Mouse (Mus musculus): ENCODE data around the gene Shc3. TPM values are rescaled to one million over a fixed set of nuclear protein-coding genes. Genes with fewer than 3 reads are reported as not detected.

Shc3 gene
- polyA plus RNA-seq (2014; fragmentation: Nextera tagmentation; extraction: Ambion mirVana) = 0.11 and 0.12 TPM in 2 replicates

DNA sequence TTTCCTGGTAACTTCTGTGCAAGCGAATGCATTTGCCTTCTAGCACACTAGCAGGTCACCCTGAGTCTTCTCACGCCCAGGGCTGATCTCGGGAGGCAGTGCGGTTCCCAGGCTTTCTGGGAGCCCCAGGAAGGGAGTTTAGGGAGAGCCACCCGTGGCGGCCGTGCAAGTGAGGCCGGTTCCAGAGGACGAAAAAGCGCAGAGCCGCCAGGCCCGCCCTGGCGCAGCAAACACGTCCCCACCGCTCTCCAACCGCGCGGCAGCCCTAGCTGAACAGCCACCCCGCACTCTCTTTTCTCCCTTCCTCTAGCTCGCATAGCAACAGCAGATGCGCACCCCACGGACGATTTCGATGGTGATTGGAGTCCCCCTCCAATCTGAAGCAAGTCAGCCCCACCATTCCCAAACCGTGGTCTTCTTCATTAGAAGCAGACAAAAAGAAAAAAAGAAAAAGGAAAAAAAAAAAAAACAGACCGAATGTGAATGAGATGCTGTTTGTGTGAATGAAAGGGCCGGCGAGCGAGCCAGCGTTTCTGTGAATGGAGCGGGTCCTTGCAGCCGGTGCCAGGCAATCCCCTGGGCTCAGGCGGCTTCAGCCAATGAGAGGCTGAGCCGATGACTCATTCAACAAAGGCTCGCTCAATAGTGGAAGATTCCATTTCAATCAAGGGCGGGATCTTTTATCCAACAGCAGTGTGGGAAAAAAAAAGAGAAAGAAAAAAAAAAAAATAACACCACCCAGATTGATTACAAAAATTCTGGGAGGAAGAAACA, at the start of gene Shc3:
Shc3 (minus strand) TSS at position 509 of the 774 bp plus-strand sequence.
- Histone ChIP-seq H3K27ac (ENCODE audit: low read depth, low read length) (no peak within 1 kb of the TSS), H3K9ac (ENCODE audit: low read depth, low read length) (peak within 1 kb of the TSS; percentile 28; the same call in 1 of the 2 replicates), H3K4me2 (replicated peaks; ENCODE audit: low read depth, low read length) (peak within 1 kb of the TSS; percentile 54), H3K27me3 (ENCODE audit: control insufficient read depth, insufficient read depth, low read length) (peaks cover 59% of the 10 kb centered on the region), H3K4me1 (ENCODE audit: control insufficient read depth, insufficient read depth, low read length) (peaks cover 11% of the 10 kb centered on the region), H3K9me3 (ENCODE audit: control insufficient read depth, low read length) (no peaks in the 10 kb centered on the region), H3K4me3 (ENCODE audit: low read length) (peak within 1 kb of the TSS; percentile 34), H3K36me3 (ENCODE audit: control insufficient read depth, insufficient read depth, low read length) (no peaks in the 10 kb centered on the region)
- peak; percentile 74 for ATAC-seq (ENCODE audit: low FRiP score, low TSS enrichment)
- under 1% methylated on average over 36 of the region's 36 CpGs for WGBS

DNA sequence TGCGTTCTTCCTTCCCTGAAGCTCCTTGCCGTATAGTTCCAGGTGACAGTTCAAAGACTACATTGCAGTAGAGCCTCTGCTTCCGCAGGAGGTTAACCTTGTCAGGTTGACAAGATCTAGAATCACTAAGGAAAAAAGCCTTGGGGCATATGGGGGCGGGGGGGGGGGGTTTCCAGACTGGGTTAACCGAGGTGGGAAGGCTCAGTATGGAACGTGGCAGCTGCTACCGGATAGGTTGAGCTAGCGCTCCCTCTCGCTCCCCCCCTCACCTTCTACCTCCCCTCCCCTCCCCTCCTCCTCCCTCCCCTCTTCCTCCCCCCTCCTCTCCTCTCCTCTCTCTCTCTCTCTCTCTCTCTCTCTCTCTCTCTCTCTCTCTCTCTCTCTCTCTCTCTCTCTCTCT, 49.4 kb upstream of the Shc3 start:
- WGBS = 17% methylated on average over 7 of the region's 9 CpGs
- H3K4me3 ChIP-seq (ENCODE audit: low read length) = no peak overlapping the region
- H3K4me2 ChIP-seq (replicated peaks; ENCODE audit: low read depth, low read length) = no peak overlapping the region
- no peaks in the 10 kb centered on the region for H3K9me3 ChIP-seq (ENCODE audit: control insufficient read depth, low read length)
- H3K4me1 ChIP-seq (ENCODE audit: control insufficient read depth, insufficient read depth, low read length) = no peaks in the 10 kb centered on the region
- 0 out of 2 replicates have a peak, but pooled peaks have one; percentile 16 for ATAC-seq (ENCODE audit: low FRiP score, low TSS enrichment)
- no peak overlapping the region for H3K27ac ChIP-seq (ENCODE audit: low read depth, low read length)
- H3K27me3 ChIP-seq (ENCODE audit: control insufficient read depth, insufficient read depth, low read length) = no peaks in the 10 kb centered on the region
- no peaks in the 10 kb centered on the region for H3K36me3 ChIP-seq (ENCODE audit: control insufficient read depth, insufficient read depth, low read length)
- H3K9ac ChIP-seq (ENCODE audit: low read depth, low read length) = no peak overlapping the region

DNA sequence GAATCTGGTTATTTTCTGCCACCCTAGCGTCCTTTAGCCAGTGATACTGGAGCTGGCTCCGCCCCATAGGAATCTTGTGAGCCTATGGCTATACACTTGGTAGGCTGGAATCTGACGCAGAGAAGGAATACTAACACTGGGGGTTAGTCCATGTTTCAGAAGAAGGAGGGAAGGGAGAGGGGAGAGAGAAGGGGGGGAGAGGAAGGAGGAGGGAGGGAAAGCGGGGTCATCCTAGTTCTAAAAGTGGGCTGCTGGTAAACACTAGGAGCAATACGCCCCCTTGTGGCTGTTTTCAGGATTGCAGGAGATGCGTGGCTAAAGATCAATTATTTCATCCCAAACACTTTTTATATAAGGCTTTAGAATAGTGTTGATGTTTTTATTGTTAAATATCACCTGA, 48.6 kb upstream of the Shc3 start:
- no peak overlapping the region for H3K4me2 ChIP-seq (replicated peaks; ENCODE audit: low read depth, low read length)
- H3K36me3 ChIP-seq (ENCODE audit: control insufficient read depth, insufficient read depth, low read length) = no peaks in the 10 kb centered on the region
- WGBS = 22% methylated on average over 6 of the region's 6 CpGs
- H3K4me3 ChIP-seq (ENCODE audit: low read length) = no peak overlapping the region
- no peak; the same call in 1 of the 2 replicates for ATAC-seq (ENCODE audit: low FRiP score, low TSS enrichment)
- H3K4me1 ChIP-seq (ENCODE audit: control insufficient read depth, insufficient read depth, low read length) = no peaks in the 10 kb centered on the region
- no peak overlapping the region for H3K9ac ChIP-seq (ENCODE audit: low read depth, low read length)
- no peaks in the 10 kb centered on the region for H3K27me3 ChIP-seq (ENCODE audit: control insufficient read depth, insufficient read depth, low read length)
- no peaks in the 10 kb centered on the region for H3K9me3 ChIP-seq (ENCODE audit: control insufficient read depth, low read length)
- no peak overlapping the region for H3K27ac ChIP-seq (ENCODE audit: low read depth, low read length)

DNA sequence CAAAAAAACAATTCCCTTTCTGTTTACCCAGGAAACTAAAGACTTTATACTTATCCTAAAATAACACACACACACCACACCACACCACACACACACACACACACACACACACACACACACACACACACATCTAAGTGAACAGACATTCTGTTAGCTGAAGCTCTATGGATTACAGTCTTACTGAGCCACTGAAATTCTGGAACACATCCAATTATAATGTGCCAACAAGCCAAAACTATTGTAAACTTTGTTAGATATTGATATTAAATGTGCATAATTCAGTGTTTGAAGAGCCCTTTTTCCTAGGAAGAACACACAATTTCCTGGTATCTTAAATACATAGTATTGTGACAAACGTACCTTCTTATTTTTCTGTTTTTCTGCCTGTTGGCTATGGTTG, 48.1 kb upstream of the Shc3 start:
- WGBS = 53% methylated on average over 1 of the region's 1 CpGs
- Histone ChIP-seq H3K27me3 (ENCODE audit: control insufficient read depth, insufficient read depth, low read length) (no peaks in the 10 kb centered on the region), H3K9me3 (ENCODE audit: control insufficient read depth, low read length) (no peaks in the 10 kb centered on the region), H3K4me1 (ENCODE audit: control insufficient read depth, insufficient read depth, low read length) (no peaks in the 10 kb centered on the region), H3K9ac (ENCODE audit: low read depth, low read length) (no peak overlapping the region), H3K36me3 (ENCODE audit: control insufficient read depth, insufficient read depth, low read length) (no peaks in the 10 kb centered on the region), H3K4me2 (replicated peaks; ENCODE audit: low read depth, low read length) (no peak overlapping the region), H3K27ac (ENCODE audit: low read depth, low read length) (no peak overlapping the region), H3K4me3 (ENCODE audit: low read length) (no peak overlapping the region)
- ATAC-seq (ENCODE audit: low FRiP score, low TSS enrichment) = no peak

- ATAC-seq (ENCODE audit: low FRiP score, low TSS enrichment) = no peak
- Histone ChIP-seq H3K4me3 (ENCODE audit: low read length) (no peak overlapping the region), H3K4me1 (ENCODE audit: control insufficient read depth, insufficient read depth, low read length) (no peaks in the 10 kb centered on the region), H3K9ac (ENCODE audit: low read depth, low read length) (no peak overlapping the region), H3K27ac (ENCODE audit: low read depth, low read length) (no peak overlapping the region), H3K27me3 (ENCODE audit: control insufficient read depth, insufficient read depth, low read length) (no peaks in the 10 kb centered on the region), H3K4me2 (replicated peaks; ENCODE audit: low read depth, low read length) (no peak overlapping the region), H3K9me3 (ENCODE audit: control insufficient read depth, low read length) (no peaks in the 10 kb centered on the region), H3K36me3 (ENCODE audit: control insufficient read depth, insufficient read depth, low read length) (no peaks in the 10 kb centered on the region)
- WGBS = 16% methylated on average over 12 of the region's 12 CpGs
These were observed 47.3 kb upstream of the Shc3 start for GRCm38 (mm10) chr13:51616417-51617044.

GRCm38 (mm10) chr13:51615815-51616214, 46.6 kb upstream of the Shc3 start:
- Histone ChIP-seq H3K9me3 (ENCODE audit: control insufficient read depth, low read length) (no peaks in the 10 kb centered on the region), H3K4me1 (ENCODE audit: control insufficient read depth, insufficient read depth, low read length) (no peaks in the 10 kb centered on the region), H3K27ac (ENCODE audit: low read depth, low read length) (no peak overlapping the region), H3K9ac (ENCODE audit: low read depth, low read length) (no peak overlapping the region), H3K27me3 (ENCODE audit: control insufficient read depth, insufficient read depth, low read length) (no peaks in the 10 kb centered on the region), H3K4me2 (replicated peaks; ENCODE audit: low read depth, low read length) (no peak overlapping the region), H3K4me3 (ENCODE audit: low read length) (no peak overlapping the region), H3K36me3 (ENCODE audit: control insufficient read depth, insufficient read depth, low read length) (no peaks in the 10 kb centered on the region)
- WGBS = 68% methylated on average over 10 of the region's 10 CpGs
- ATAC-seq (ENCODE audit: low FRiP score, low TSS enrichment) = no peak

DNA sequence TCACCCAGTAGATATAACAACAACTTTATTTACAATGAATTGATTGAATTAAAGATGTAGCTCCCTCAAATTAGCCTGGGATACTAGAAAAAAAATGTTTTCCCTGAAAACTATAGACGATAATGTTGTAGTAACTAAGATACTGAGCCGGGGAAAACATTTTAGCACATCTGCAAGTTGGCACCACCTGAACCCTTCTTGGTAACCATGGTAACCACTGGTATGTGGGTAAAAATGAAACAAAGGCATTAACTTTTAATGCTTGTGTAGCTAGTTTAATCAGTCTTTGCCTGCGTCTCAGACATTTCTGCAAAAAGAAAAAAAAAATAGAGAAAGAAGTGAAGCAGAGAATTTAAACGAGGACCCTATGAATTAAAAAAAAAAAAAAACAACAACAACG, 42.3 kb upstream of the Shc3 start:
- no peak for ATAC-seq (ENCODE audit: low FRiP score, low TSS enrichment)
- H3K27ac ChIP-seq (ENCODE audit: low read depth, low read length) = no peak overlapping the region
- H3K9me3 ChIP-seq (ENCODE audit: control insufficient read depth, low read length) = no peaks in the 10 kb centered on the region
- no peak overlapping the region for H3K9ac ChIP-seq (ENCODE audit: low read depth, low read length)
- H3K4me1 ChIP-seq (ENCODE audit: control insufficient read depth, insufficient read depth, low read length) = no peaks in the 10 kb centered on the region
- H3K4me2 ChIP-seq (replicated peaks; ENCODE audit: low read depth, low read length) = no peak overlapping the region
- H3K36me3 ChIP-seq (ENCODE audit: control insufficient read depth, insufficient read depth, low read length) = no peaks in the 10 kb centered on the region
- H3K27me3 ChIP-seq (ENCODE audit: control insufficient read depth, insufficient read depth, low read length) = no peaks in the 10 kb centered on the region
- H3K4me3 ChIP-seq (ENCODE audit: low read length) = no peak overlapping the region
- WGBS = 73% methylated on average over 5 of the region's 5 CpGs

DNA sequence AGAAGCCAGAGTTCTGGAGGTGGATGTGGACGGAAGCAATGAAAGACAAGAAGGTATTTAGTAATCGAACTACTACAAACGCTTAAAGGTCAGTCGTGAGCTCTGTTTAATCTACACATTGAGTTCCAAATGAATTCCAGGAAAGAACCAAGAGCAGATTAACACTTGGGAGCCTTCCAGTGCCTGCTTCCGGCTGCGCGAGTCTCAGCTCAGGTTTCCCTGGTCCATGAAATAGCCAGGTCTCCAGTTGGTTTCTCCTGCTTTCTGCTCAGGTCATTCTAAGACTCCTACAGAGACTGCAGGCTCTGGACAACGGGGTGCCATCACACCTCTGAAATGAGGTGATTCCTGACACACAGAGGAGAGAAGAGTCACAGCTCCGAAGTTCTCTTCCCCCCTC, 41.8 kb upstream of the Shc3 start:
- Histone ChIP-seq H3K9me3 (ENCODE audit: control insufficient read depth, low read length) (no peaks in the 10 kb centered on the region), H3K36me3 (ENCODE audit: control insufficient read depth, insufficient read depth, low read length) (no peaks in the 10 kb centered on the region), H3K27me3 (ENCODE audit: control insufficient read depth, insufficient read depth, low read length) (no peaks in the 10 kb centered on the region), H3K27ac (ENCODE audit: low read depth, low read length) (no peak overlapping the region), H3K4me3 (ENCODE audit: low read length) (no peak overlapping the region), H3K4me1 (ENCODE audit: control insufficient read depth, insufficient read depth, low read length) (no peaks in the 10 kb centered on the region), H3K9ac (ENCODE audit: low read depth, low read length) (no peak overlapping the region), H3K4me2 (replicated peaks; ENCODE audit: low read depth, low read length) (no peak overlapping the region)
- no peak for ATAC-seq (ENCODE audit: low FRiP score, low TSS enrichment)
- WGBS = 26% methylated on average over 9 of the region's 9 CpGs

DNA sequence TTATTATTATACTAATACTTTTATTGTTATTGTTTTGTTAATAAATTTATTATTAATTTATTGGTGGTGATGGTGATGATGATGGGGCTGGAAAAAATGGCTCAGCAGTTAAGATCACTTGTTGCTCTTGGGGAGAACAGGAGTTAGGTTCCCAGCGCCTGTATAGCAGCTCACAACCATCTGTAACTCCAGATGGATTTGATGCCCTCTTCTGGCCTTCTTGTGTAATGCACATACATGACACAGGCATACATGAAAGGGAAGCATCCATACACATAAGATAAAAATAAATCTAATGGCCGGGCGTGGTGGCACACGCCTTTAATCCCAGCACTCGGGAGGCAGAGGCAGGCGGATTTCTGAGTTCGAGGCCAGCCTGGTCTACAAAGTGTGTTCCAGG, 40.0 kb upstream of the Shc3 start:
- Histone ChIP-seq H3K4me3 (ENCODE audit: low read length) (no peak overlapping the region), H3K27me3 (ENCODE audit: control insufficient read depth, insufficient read depth, low read length) (no peaks in the 10 kb centered on the region), H3K9ac (ENCODE audit: low read depth, low read length) (no peak overlapping the region), H3K4me2 (replicated peaks; ENCODE audit: low read depth, low read length) (no peak overlapping the region), H3K9me3 (ENCODE audit: control insufficient read depth, low read length) (no peaks in the 10 kb centered on the region), H3K27ac (ENCODE audit: low read depth, low read length) (no peak overlapping the region), H3K36me3 (ENCODE audit: control insufficient read depth, insufficient read depth, low read length) (no peaks in the 10 kb centered on the region), H3K4me1 (ENCODE audit: control insufficient read depth, insufficient read depth, low read length) (no peaks in the 10 kb centered on the region)
- WGBS = 95% methylated on average over 7 of the region's 7 CpGs
- no peak for ATAC-seq (ENCODE audit: low FRiP score, low TSS enrichment)
